Mouse (Mus musculus): ENCODE results near the gene Gm21060. TPM values are rescaled to one million over a fixed set of nuclear protein-coding genes. Genes with fewer than 3 reads are reported as not detected.

Gm21060 gene
- 2.2 TPM for polyA plus RNA-seq (2017; shearing (Covaris generic))

DNA sequence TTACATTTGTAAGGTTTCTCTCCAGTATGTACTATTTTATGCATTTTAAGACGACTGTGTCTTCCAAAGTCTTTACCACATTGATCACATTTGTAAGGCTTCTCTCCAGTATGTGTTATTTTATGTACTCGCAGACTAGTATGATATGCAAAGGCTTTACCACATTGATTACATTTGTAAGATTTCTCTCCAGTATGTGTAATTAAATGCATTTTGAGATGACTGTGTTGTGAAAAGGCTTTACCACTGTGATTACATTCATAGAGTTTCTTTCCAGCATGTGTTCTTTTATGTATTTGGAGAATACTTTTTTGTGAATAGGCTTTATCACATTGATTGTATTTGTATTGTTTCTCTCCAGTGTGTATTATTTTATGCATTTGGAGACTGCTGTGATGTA is at the start of gene Gm21060:
Gene Gm21060 (minus strand): TSS at position 101 of the 400 bp plus-strand sequence.

Other genes starting within 250 kb of the Gm21060 start
- gene Zfp950, start 156.2 kb downstream of the Gm21060 start, polyA plus RNA-seq (2017; shearing (Covaris generic)), result 67.0 TPM
- not detected for gene Gm7102, start 120.8 kb downstream of the Gm21060 start, polyA plus RNA-seq (2017; shearing (Covaris generic))
- gene Gm6020, start 113.2 kb downstream of the Gm21060 start, polyA plus RNA-seq (2017; shearing (Covaris generic)), result not detected
- gene Csf2ra, start 68.6 kb downstream of the Gm21060 start, polyA plus RNA-seq (2017; shearing (Covaris generic)), result 3.1 TPM